Mouse (Mus musculus) liver, embryonic 14.5 days (tissue): Measurements from ENCODE around the gene Mrgprf.

Experiments
- CTCF ChIP-seq: IDR thresholded peaks from 2 replicates; pipeline ENCODE4 v1.5.1; 2016; ENCODE audit warnings: antibody characterized with exemption, low read depth, control low read depth
- EP300 ChIP-seq: IDR thresholded peaks from 2 replicates; pipeline ENCODE4 v1.6.1; 2016; ENCODE audit warnings: antibody characterized with exemption, low read depth

GRCm38 (mm10) chr7:145308061-145308675 is 7.5 kb downstream of the Mrgprf start:
- TF ChIP-seq EP300 (no peak), CTCF (no peak)
